Mouse (Mus musculus) neutrophil, adult 5-6 weeks (primary cell): ENCODE measurements around the gene Mrpl14. TPM values are rescaled to one million over a fixed set of nuclear protein-coding genes. Genes with fewer than 3 reads are reported as not detected.

ENCODE experiments used
- ATAC-seq: fragments of 151-379, 151-347 bp; 2 replicates; pipeline ENCODE4 v1.8.0; 2017; ENCODE audit warnings: mild to moderate bottlenecking, moderate TSS enrichment; ENCODE audit not compliant: insufficient number of reproducible peaks, poor library complexity, low FRiP score, severe bottlenecking; ENCODE audit errors: extremely low read depth
- total RNA-seq: library from RNA; stranded (forward); fragments of 200-1000 nt; gene quantifications from 2 replicates; pipeline ENCODE4 v1.2.3, GENCODE M21; 2017

Gene Mrpl14
- total RNA-seq, 1 experiment from 2014 or later = 11.4 TPM

- ATAC-seq = no peak
Observed at GRCm38 (mm10) chr17:45737078-45737601, 51.0 kb downstream of the Mrpl14 start.

GRCm38 (mm10) chr17:45742371-45743147, 56.4 kb downstream of the Mrpl14 start:
- no peak for ATAC-seq

DNA sequence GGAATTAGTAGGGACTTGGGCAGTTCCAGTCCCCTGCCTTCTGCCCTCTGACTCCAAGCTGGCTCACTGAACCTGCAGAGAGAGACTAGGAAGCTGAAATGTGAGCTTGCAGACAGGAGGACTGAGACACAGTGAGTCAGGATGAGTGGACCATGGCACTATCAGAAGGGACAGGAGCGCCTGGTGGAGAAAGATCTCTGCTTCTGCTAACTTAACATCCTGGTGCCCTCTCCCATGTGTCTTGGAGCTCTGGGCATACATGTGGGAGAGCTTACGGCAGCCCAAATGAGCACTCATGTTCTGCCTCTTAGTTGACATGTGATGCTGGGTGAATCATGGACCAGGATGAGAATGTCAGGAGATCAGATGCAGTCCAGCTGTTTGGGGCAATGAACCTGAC, 59.5 kb downstream of the Mrpl14 start:
- no peak for ATAC-seq

DNA sequence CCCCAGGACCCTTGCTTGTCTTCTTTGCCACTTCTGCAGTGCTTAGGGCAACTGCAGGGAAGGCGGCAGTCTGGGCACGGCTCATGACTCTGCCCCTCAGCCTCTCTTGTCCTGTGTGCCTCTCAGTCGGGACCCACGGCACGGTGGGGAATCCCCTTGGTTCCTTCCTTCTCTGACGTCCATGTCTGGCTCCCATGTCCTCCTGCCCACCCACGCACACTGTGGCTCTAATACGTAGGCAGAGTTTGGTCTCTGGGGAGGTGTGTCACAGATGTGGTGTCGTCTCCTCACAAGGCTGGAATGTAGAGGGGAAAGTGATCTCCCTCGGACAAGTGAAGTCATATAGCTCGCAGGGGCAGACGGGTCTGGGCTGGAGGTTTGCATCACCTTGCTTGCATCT, 60.6 kb downstream of the Mrpl14 start:
- ATAC-seq = peak; percentile 48; the same call in 1 of the 2 replicates

GRCm38 (mm10) chr17:45747293-45747692, 61.2 kb downstream of the Mrpl14 start:
- no peak for ATAC-seq

Other genes starting within 250 kb of the Mrpl14 start
- gene Spats1, start 210.9 kb upstream of the Mrpl14 start, total RNA-seq = not detected in 2 replicates
- 6.9 and 7.8 TPM in 2 replicates for gene Aars2, start 179.5 kb upstream of the Mrpl14 start, total RNA-seq
- not detected in 2 replicates for gene Tcte1, start 162.9 kb upstream of the Mrpl14 start, total RNA-seq
- gene Tmem151b, start 136.6 kb upstream of the Mrpl14 start, total RNA-seq = 0.12 and 0.23 TPM in 2 replicates
- 51.4 and 59.9 TPM in 2 replicates for gene Nfkbie, start 130.6 kb upstream of the Mrpl14 start, total RNA-seq
- gene Slc35b2, start 122.4 kb upstream of the Mrpl14 start, total RNA-seq = 17.7 and 24.6 TPM in 2 replicates
- 535 and 559 TPM in 2 replicates for gene Hsp90ab1, start 113.1 kb upstream of the Mrpl14 start, total RNA-seq
- 3.7 and 5.9 TPM in 2 replicates for gene Slc29a1, start 86.7 kb upstream of the Mrpl14 start, total RNA-seq
- not detected in 2 replicates for gene Mymx, start 84.2 kb upstream of the Mrpl14 start, total RNA-seq
- gene Capn11, start 27.0 kb upstream of the Mrpl14 start, total RNA-seq = 1.1 and 1.5 TPM in 2 replicates
- gene Tmem63b, start 583 bp downstream of the Mrpl14 start, total RNA-seq = 21.2 and 22.0 TPM in 2 replicates
- not detected in 2 replicates for gene 1600014C23Rik, start 47.5 kb downstream of the Mrpl14 start, total RNA-seq